In genomic region chr9:50969266-50969665, GRCm38 (mm10) we compare ENCODE assay signal across 15 mouse cellular contexts. TPM values are rescaled to one million over a fixed set of nuclear protein-coding genes. Genes with fewer than 3 reads are reported as not detected.
A peak's percentile ranks its signal among the peaks of the same experiment; 100 is the strongest.
DNase-seq lines count a peak whose midpoint lies in the region; ATAC-seq and TF ChIP-seq lines count a peak whose summit lies in the region.
"Had no signal": no experiment of that assay in that cellular context is flagged by ENCODE, and none has a peak within 500 bp of the region (broad histone marks: within the 10 kb centered on the region; RNA-seq: fewer than 3 reads in every experiment).

No protein-coding gene starts in this region.

- no peak for TF ChIP-seq CTCF in layer of hippocampus, adult 2 months (conservative IDR thresholded peaks at IDR 0.05)

- peak overlapping the region; percentile 49; the same call in 1 of the 2 replicates for H3K27ac ChIP-seq in forebrain, embryonic 15.5 days (replicated peaks)
- no peak overlapping the region for H3K27ac ChIP-seq in forebrain, embryonic 12.5 days
- H3K27ac ChIP-seq in layer of hippocampus, adult 2 months = peak overlapping the region; percentile 47
- H3K27ac ChIP-seq: embryonic facial prominence, embryonic 10.5 days; embryonic facial prominence, embryonic 12.5 days had no signal

- H3K9me3 ChIP-seq in forebrain, embryonic 15.5 days = no peaks in the 10 kb centered on the region
- H3K9me3 ChIP-seq in forebrain, embryonic 12.5 days = no peaks in the 10 kb centered on the region
- H3K9me3 ChIP-seq: embryonic facial prominence, embryonic 10.5 days; embryonic facial prominence, embryonic 12.5 days had no signal

- no peak for DNase-seq in layer of hippocampus, adult 2 months (ENCODE audit: low spot score in 2 of 2)
- DNase-seq in layer of hippocampus, postnatal 25 days (ENCODE audit: extremely low spot score in 1 of 2, low spot score in 1 of 2) = no peak
- no peak for DNase-seq in kidney, adult 18-20 months
- DNase-seq: adrenal gland, adult 2 months; adrenal gland, postnatal 10 days; adrenal gland, postnatal 25 days; cerebellum, adult 11-12 months; cerebellum, adult 2 months; cerebellum, adult 9-10 months; cerebellum, postnatal 10 days; cerebellum, postnatal 25 days had no signal

- H3K36me3 ChIP-seq in forebrain, embryonic 15.5 days = no peaks in the 10 kb centered on the region
- H3K36me3 ChIP-seq in forebrain, embryonic 12.5 days (replicated peaks) = no peaks in the 10 kb centered on the region
- H3K36me3 ChIP-seq: embryonic facial prominence, embryonic 10.5 days; embryonic facial prominence, embryonic 12.5 days had no signal

- 57% methylated on average over 3 of the region's 3 CpGs for WGBS in forebrain, embryonic 15.5 days
- 83% methylated on average over 3 of the region's 3 CpGs for WGBS in forebrain, embryonic 12.5 days

- peaks cover 12% of the 10 kb centered on the region for H3K4me1 ChIP-seq in forebrain, embryonic 15.5 days
- H3K4me1 ChIP-seq in forebrain, embryonic 12.5 days = no peaks in the 10 kb centered on the region
- H3K4me1 ChIP-seq: embryonic facial prominence, embryonic 10.5 days; embryonic facial prominence, embryonic 12.5 days had no signal

- H3K4me3 ChIP-seq in forebrain, embryonic 15.5 days = no peak overlapping the region
- no peak overlapping the region for H3K4me3 ChIP-seq in forebrain, embryonic 12.5 days (replicated peaks)
- H3K4me3 ChIP-seq in layer of hippocampus, adult 2 months = no peak overlapping the region
- H3K4me3 ChIP-seq: embryonic facial prominence, embryonic 10.5 days; embryonic facial prominence, embryonic 12.5 days had no signal

- H3K4me2 ChIP-seq in forebrain, embryonic 15.5 days (replicated peaks) = no peak overlapping the region
- H3K4me2 ChIP-seq in forebrain, embryonic 12.5 days = no peak overlapping the region
- H3K4me2 ChIP-seq: embryonic facial prominence, embryonic 12.5 days had no signal

- H3K27me3 ChIP-seq in forebrain, embryonic 15.5 days = no peaks in the 10 kb centered on the region
- no peaks in the 10 kb centered on the region for H3K27me3 ChIP-seq in forebrain, embryonic 12.5 days
- H3K27me3 ChIP-seq: embryonic facial prominence, embryonic 12.5 days had no signal

- ATAC-seq in forebrain, embryonic 15.5 days (replicated peaks) = no peak
- no peak for ATAC-seq in forebrain, embryonic 12.5 days (ENCODE audit: low FRiP score)

- H3K9ac ChIP-seq in forebrain, embryonic 15.5 days (replicated peaks) = no peak overlapping the region
- H3K9ac ChIP-seq in forebrain, embryonic 12.5 days = no peak overlapping the region
- H3K9ac ChIP-seq: embryonic facial prominence, embryonic 12.5 days had no signal

RNA-seq across cellular contexts. Expression of gene Sik2, which starts 39.6 kb away (rescaled TPM):
- 19.5 and 21.2 TPM in 2 replicates for polyA plus RNA-seq in forebrain, embryonic 15.5 days (2015; fragmentation: Nextera tagmentation; extraction: Ambion mirVana)
- 14.9 and 16.2 TPM in 2 replicates for polyA plus RNA-seq in forebrain, embryonic 12.5 days (2016; fragmentation: Nextera tagmentation; extraction: Ambion mirVana)
- 10 to 100 TPM; 39.5 to 45.2 TPM for total RNA-seq in layer of hippocampus, adult 2 months (2021)
- 10 to 100 TPM; 36.0 to 38.3 TPM for total RNA-seq in layer of hippocampus, postnatal 25 days (2021)
